Mouse (Mus musculus) small intestine, adult 2 months (tissue): ENCODE data around the gene 4930469K13Rik. TPM values are rescaled to one million over a fixed set of nuclear protein-coding genes. Genes with fewer than 3 reads are reported as not detected.

ENCODE experiments used
- H3K27ac ChIP-seq: fragments of 200-500 bp; 2 replicates; pipeline ENCODE4 v1.5.1; 2012; ENCODE audit warnings: low read depth, low read length, control low read depth, inconsistent platforms; ENCODE audit not compliant: insufficient read depth
- H3K27me3 ChIP-seq: fragments of 200-500 bp; 2 replicates; pipeline ENCODE4 v1.6.1; 2012; ENCODE audit warnings: mild to moderate bottlenecking, moderate library complexity, low read length, inconsistent platforms; ENCODE audit not compliant: control insufficient read depth, insufficient read depth
- H3K36me3 ChIP-seq: fragments of 200-500 bp; 2 replicates; pipeline ENCODE4 v1.6.1; 2012; ENCODE audit warnings: mild to moderate bottlenecking, low read length, control low read depth, inconsistent platforms; ENCODE audit not compliant: control insufficient read depth, insufficient read depth
- H3K4me1 ChIP-seq: fragments of 200-500 bp; 2 replicates; pipeline ENCODE4 v1.6.1; 2012; ENCODE audit warnings: low read length, inconsistent platforms, mixed read lengths; ENCODE audit not compliant: control insufficient read depth, insufficient read depth, insufficient read length
- H3K4me3 ChIP-seq: fragments of 200-500 bp; 2 replicates; pipeline ENCODE4 v1.5.1; 2012; ENCODE audit warnings: low read depth, mild to moderate bottlenecking, control low read depth, inconsistent platforms, low read length, moderate library complexity
- CTCF ChIP-seq: fragments of 200-500 bp; IDR thresholded peaks from 2 replicates; pipeline ENCODE4 v1.5.1; 2012; ENCODE audit warnings: low read depth, mild to moderate bottlenecking, control low read depth, inconsistent platforms, low read length, moderate library complexity, mixed read lengths; ENCODE audit not compliant: insufficient replicate concordance, insufficient read length; ENCODE audit errors: extremely low read depth
- POLR2A ChIP-seq: fragments of 200-500 bp; IDR thresholded peaks from 2 replicates; pipeline ENCODE4 v1.6.1; 2012; ENCODE audit warnings: low read depth, mild to moderate bottlenecking, control low read depth, inconsistent platforms, low read length, moderate library complexity
- WGBS: fragments of 180-500 bp; shearing (Covaris S2); methylation state at CpG from one replicate; pipeline ENCODE4 v1.1.7; 2018; 5-methylcytosine and 5-hydroxymethylcytosine counted together
- polyA plus RNA-seq: library from polyadenylated mRNA; depleted of rRNA; stranded (reverse); fragments of >200 nt; gene quantifications from 2 replicates; pipeline ENCODE4 v1.2.3, GENCODE M21; 2012

4930469K13Rik gene
- polyA plus RNA-seq, 1 experiment = not detected

- H3K4me1 ChIP-seq = no peaks in the 10 kb centered on the region
- H3K27me3 ChIP-seq = no peaks in the 10 kb centered on the region
- H3K27ac ChIP-seq = no peak overlapping the region
- H3K4me3 ChIP-seq = no peak overlapping the region
- H3K36me3 ChIP-seq = 0 out of 2 replicates have a peak, but pooled peaks cover 2% of the 10 kb centered on the region
- WGBS = 60% methylated on average over 6 of the region's 6 CpGs
- no peak for TF ChIP-seq CTCF
- TF ChIP-seq POLR2A = no peak
Measured at GRCm38 (mm10) chr11:34079542-34080464, 18.6 kb downstream of the 4930469K13Rik start.

DNA sequence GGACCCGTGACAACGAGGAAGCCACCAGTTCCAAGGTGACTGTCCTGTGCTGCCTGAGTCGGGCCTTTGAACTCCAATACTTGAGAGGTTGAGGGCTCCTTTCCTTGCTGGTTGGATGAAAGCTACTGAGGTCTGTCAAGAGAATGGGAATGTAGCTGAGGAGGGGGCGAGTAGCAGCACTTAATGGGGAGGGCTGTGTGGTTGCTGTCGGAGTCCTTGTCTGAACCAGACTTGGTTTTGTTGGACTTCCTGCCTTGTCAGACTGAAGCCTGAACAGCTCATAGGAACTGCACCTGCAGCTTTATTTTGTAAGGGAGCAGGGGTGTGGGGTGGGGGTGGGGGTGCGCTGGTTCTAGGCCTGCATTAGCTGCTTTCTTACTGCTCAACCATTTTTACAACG, 19.8 kb downstream of the 4930469K13Rik start:
- H3K27ac ChIP-seq = no peak overlapping the region
- H3K36me3 ChIP-seq = no peaks in the 10 kb centered on the region
- 78% methylated on average over 7 of the region's 7 CpGs for whole genome bisulfite sequencing
- TF ChIP-seq POLR2A (no peak), CTCF (no peak)
- no peak overlapping the region for H3K4me3 ChIP-seq
- no peaks in the 10 kb centered on the region for H3K4me1 ChIP-seq
- no peaks in the 10 kb centered on the region for H3K27me3 ChIP-seq

- no peak overlapping the region for H3K4me3 ChIP-seq
- H3K4me1 ChIP-seq = no peaks in the 10 kb centered on the region
- TF ChIP-seq CTCF = no peak
- no peak for TF ChIP-seq POLR2A
- H3K27ac ChIP-seq = no peak overlapping the region
- no peaks in the 10 kb centered on the region for H3K36me3 ChIP-seq
- H3K27me3 ChIP-seq = no peaks in the 10 kb centered on the region
- WGBS = 80% methylated on average over 2 of the region's 2 CpGs
Measured at GRCm38 (mm10) chr11:34077870-34078269, 20.5 kb downstream of the 4930469K13Rik start.

- H3K27me3 ChIP-seq = no peaks in the 10 kb centered on the region
- no peak overlapping the region for H3K4me3 ChIP-seq
- H3K4me1 ChIP-seq = no peaks in the 10 kb centered on the region; the same call in 1 of the 2 replicates
- WGBS = 25% methylated on average over 15 of the region's 15 CpGs
- peaks cover 1% of the 10 kb centered on the region; the same call in 1 of the 2 replicates for H3K36me3 ChIP-seq
- TF ChIP-seq CTCF = peak; percentile 68; the same call in 1 of the 2 replicates
- TF ChIP-seq POLR2A = no peak
- H3K27ac ChIP-seq = no peak overlapping the region
Measured at GRCm38 (mm10) chr11:34073776-34074175, 24.6 kb downstream of the 4930469K13Rik start.

DNA sequence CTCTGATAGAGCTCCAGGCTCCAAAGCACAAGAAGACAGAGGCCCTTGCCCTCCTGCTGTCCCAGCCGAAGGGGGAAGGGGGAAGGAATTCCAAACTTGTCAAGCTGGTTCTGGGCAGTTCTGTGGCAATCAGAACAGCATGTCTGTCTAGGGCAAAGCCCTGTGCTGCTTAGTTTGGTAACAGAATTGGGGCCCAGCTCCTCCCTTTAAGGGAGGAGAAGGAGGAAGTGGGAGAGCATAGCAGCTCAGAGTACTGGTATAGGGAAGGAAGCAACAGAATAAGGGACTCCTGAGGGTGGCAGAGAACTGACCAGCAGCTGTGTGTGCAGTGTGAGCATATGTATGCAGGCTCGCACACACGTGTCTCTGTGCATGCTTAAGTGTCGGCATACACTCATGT, 26.0 kb downstream of the 4930469K13Rik start:
- Histone ChIP-seq H3K36me3 (peaks cover 1% of the 10 kb centered on the region; the same call in 1 of the 2 replicates), H3K27ac (no peak overlapping the region)

DNA sequence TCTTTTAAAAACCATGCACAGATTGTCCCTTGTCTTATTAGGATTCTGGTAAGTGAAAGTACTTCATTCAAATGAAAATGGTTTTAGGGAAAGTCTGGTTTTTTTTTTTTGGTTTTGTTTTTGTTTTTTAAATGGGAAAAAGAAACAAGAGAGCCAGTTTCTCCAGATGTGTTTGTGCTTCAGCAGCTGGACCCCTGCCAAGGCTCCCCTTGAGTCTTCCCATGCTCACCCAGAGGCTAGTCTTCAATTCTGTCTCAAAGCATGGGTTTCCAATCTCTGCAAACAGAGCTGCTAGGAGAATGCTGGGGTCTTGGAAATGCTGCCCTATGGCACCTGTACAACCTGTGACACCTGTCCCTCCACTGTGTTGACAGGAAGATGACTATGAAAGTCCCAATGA, 27.8 kb downstream of the 4930469K13Rik start:
- H3K36me3 ChIP-seq = peaks cover 1% of the 10 kb centered on the region; the same call in 1 of the 2 replicates
- TF ChIP-seq POLR2A = no peak
- no peak for TF ChIP-seq CTCF
- H3K4me1 ChIP-seq = no peaks in the 10 kb centered on the region; the same call in 1 of the 2 replicates
- H3K4me3 ChIP-seq = no peak overlapping the region
- H3K27ac ChIP-seq = no peak overlapping the region; the same call in 1 of the 2 replicates
- H3K27me3 ChIP-seq = no peaks in the 10 kb centered on the region

More for the DNA sequence above, 26.0 kb downstream of the 4930469K13Rik start:
- no peak for TF ChIP-seq POLR2A
- TF ChIP-seq CTCF = no peak
- Histone ChIP-seq H3K4me3 (no peak overlapping the region), H3K4me1 (no peaks in the 10 kb centered on the region; the same call in 1 of the 2 replicates), H3K27me3 (no peaks in the 10 kb centered on the region)
- 59% methylated on average over 4 of the region's 4 CpGs for WGBS
